38 mouse cellular contexts compared by ENCODE assay signal in genomic region chr1:191030182-191030581, GRCm38 (mm10). TPM values are rescaled to one million over a fixed set of nuclear protein-coding genes. Genes with fewer than 3 reads are reported as not detected.
A peak's percentile ranks its signal among the peaks of the same experiment; 100 is the strongest.
DNase-seq lines count a peak whose midpoint lies in the region; ATAC-seq and TF ChIP-seq lines count a peak whose summit lies in the region.
"Had no signal": no experiment of that assay in that cellular context is flagged by ENCODE, and none has a peak within 500 bp of the region (broad histone marks: within the 10 kb centered on the region; RNA-seq: fewer than 3 reads in every experiment).

No protein-coding gene starts in this region.

- WGBS in kidney, embryonic 15.5 days, result 60% methylated on average over 10 of the region's 10 CpGs
- WGBS in kidney, embryonic 14.5 days, result 62% methylated on average over 10 of the region's 10 CpGs
- 56% methylated on average over 10 of the region's 10 CpGs for WGBS in small intestine, adult 2 months
- WGBS in forebrain, postnatal 0 days, result 55% methylated on average over 10 of the region's 10 CpGs

- no peak for ATAC-seq in kidney, embryonic 15.5 days (replicated peaks; ENCODE audit: low FRiP score)
- ATAC-seq in kidney, embryonic 14.5 days (ENCODE audit: low FRiP score, low TSS enrichment), result no peak
- ATAC-seq in forebrain, postnatal 0 days, result no peak
- ATAC-seq: forebrain, embryonic 16.5 days; hindbrain, postnatal 0 days had no signal

- peak; percentile 42 for DNase-seq in heart, adult 11 months
- DNase-seq in heart, postnatal 14 days, result no peak
- DNase-seq in R1 (ENCODE audit: low read depth, low spot score) (peak; percentile 46), liver (no peak)
- DNase-seq in forebrain, postnatal 0 days, result no peak
- DNase-seq: adrenal gland, postnatal 10 days; cerebellum, adult 11 months; cerebellum, postnatal 10 days; layer of hippocampus, adult 9-11 months; lung, adult 2 months; lung, postnatal 14 days; right cerebral cortex, adult 18-20 months; thymus, adult 18-20 months; thymus, postnatal 25 days had no signal

- no peaks in the 10 kb centered on the region for H3K9me3 ChIP-seq in kidney, embryonic 15.5 days (replicated peaks)
- no peaks in the 10 kb centered on the region for H3K9me3 ChIP-seq in kidney, embryonic 14.5 days (ENCODE audit: control insufficient read depth, low read length)
- no peaks in the 10 kb centered on the region for H3K9me3 ChIP-seq in forebrain, postnatal 0 days (ENCODE audit: low read length)
- H3K9me3 ChIP-seq: embryonic facial prominence, embryonic 13.5 days; forebrain, embryonic 10.5 days; limb, embryonic 10.5 days; limb, embryonic 15.5 days; midbrain, embryonic 10.5 days; neural tube, embryonic 12.5 days had no signal

- 0 out of 2 replicates have a peak overlapping the region, but pooled peaks have one; percentile 54 for H3K27ac ChIP-seq in kidney, embryonic 15.5 days
- no peak overlapping the region for H3K27ac ChIP-seq in kidney, embryonic 14.5 days (ENCODE audit: low read depth, low read length)
- peak overlapping the region; percentile 78 for H3K27ac ChIP-seq in small intestine, adult 2 months (ENCODE audit: insufficient read depth, low read depth, low read length)
- H3K27ac ChIP-seq in forebrain, postnatal 0 days (ENCODE audit: low read depth, low read length), result no peak overlapping the region
- H3K27ac ChIP-seq: embryonic facial prominence, embryonic 13.5 days; forebrain, embryonic 10.5 days; hindbrain, postnatal 0 days; limb, embryonic 10.5 days; limb, embryonic 15.5 days; liver, embryonic 14.5 days; midbrain, embryonic 10.5 days; neural tube, embryonic 12.5 days; stomach, postnatal 0 days had no signal

- H3K27me3 ChIP-seq in kidney, embryonic 15.5 days, result no peaks in the 10 kb centered on the region
- 0 out of 2 replicates have a peak, but pooled peaks cover 3% of the 10 kb centered on the region for H3K27me3 ChIP-seq in kidney, embryonic 14.5 days (ENCODE audit: control insufficient read depth, insufficient read depth, low read length)
- H3K27me3 ChIP-seq in small intestine, adult 2 months (ENCODE audit: control insufficient read depth, insufficient read depth, low read length), result no peaks in the 10 kb centered on the region
- H3K27me3 ChIP-seq in forebrain, postnatal 0 days (ENCODE audit: insufficient read depth, low read length), result no peaks in the 10 kb centered on the region
- H3K27me3 ChIP-seq: embryonic facial prominence, embryonic 13.5 days; limb, embryonic 15.5 days; neural tube, embryonic 12.5 days had no signal

- no peak overlapping the region for H3K4me3 ChIP-seq in kidney, embryonic 15.5 days (replicated peaks)
- no peak overlapping the region for H3K4me3 ChIP-seq in kidney, embryonic 14.5 days (ENCODE audit: low read length)
- H3K4me3 ChIP-seq in small intestine, adult 2 months (ENCODE audit: low read depth, low read length), result no peak overlapping the region
- no peak overlapping the region for H3K4me3 ChIP-seq in forebrain, postnatal 0 days (ENCODE audit: low read depth, low read length)
- H3K4me3 ChIP-seq: embryonic facial prominence, embryonic 13.5 days; forebrain, embryonic 10.5 days; limb, embryonic 10.5 days; limb, embryonic 15.5 days; midbrain, embryonic 10.5 days; myocyte; neural tube, embryonic 12.5 days had no signal

- H3K4me2 ChIP-seq in kidney, embryonic 15.5 days, result 0 out of 2 replicates have a peak overlapping the region, but pooled peaks have one; percentile 3
- H3K4me2 ChIP-seq in kidney, embryonic 14.5 days (replicated peaks; ENCODE audit: low read depth, low read length), result no peak overlapping the region
- H3K4me2 ChIP-seq in forebrain, postnatal 0 days (ENCODE audit: low read depth), result no peak overlapping the region
- H3K4me2 ChIP-seq: embryonic facial prominence, embryonic 13.5 days; limb, embryonic 15.5 days; neural tube, embryonic 12.5 days had no signal

- no peak for TF ChIP-seq CTCF in small intestine, adult 2 months (IDR thresholded peaks at IDR 0.05; ENCODE audit: extremely low read depth, insufficient read length, insufficient replicate concordance, low read depth, low read length)
- TF ChIP-seq CTCF in forebrain, postnatal 0 days (IDR thresholded peaks at IDR 0.05; ENCODE audit: low read depth), result no peak

- H3K36me3 ChIP-seq in kidney, embryonic 15.5 days, result no peaks in the 10 kb centered on the region
- no peaks in the 10 kb centered on the region for H3K36me3 ChIP-seq in kidney, embryonic 14.5 days (ENCODE audit: control insufficient read depth, insufficient read depth, low read length)
- no peaks in the 10 kb centered on the region for H3K36me3 ChIP-seq in small intestine, adult 2 months (ENCODE audit: control insufficient read depth, insufficient read depth, low read length)
- no peaks in the 10 kb centered on the region for H3K36me3 ChIP-seq in forebrain, postnatal 0 days (ENCODE audit: insufficient read depth)
- H3K36me3 ChIP-seq: embryonic facial prominence, embryonic 13.5 days; forebrain, embryonic 10.5 days; limb, embryonic 10.5 days; limb, embryonic 15.5 days; midbrain, embryonic 10.5 days; neural tube, embryonic 12.5 days had no signal

- no peak overlapping the region for H3K9ac ChIP-seq in kidney, embryonic 15.5 days
- H3K9ac ChIP-seq in kidney, embryonic 14.5 days (ENCODE audit: low read depth, low read length), result no peak overlapping the region
- no peak overlapping the region for H3K9ac ChIP-seq in forebrain, postnatal 0 days
- H3K9ac ChIP-seq: embryonic facial prominence, embryonic 13.5 days; limb, embryonic 15.5 days; liver, embryonic 14.5 days; neural tube, embryonic 12.5 days had no signal

- H3K4me1 ChIP-seq in kidney, embryonic 15.5 days, result peaks cover 11% of the 10 kb centered on the region
- peaks cover 9% of the 10 kb centered on the region; the same call in 1 of the 2 replicates for H3K4me1 ChIP-seq in kidney, embryonic 14.5 days (ENCODE audit: control insufficient read depth, insufficient read depth, low read length)
- H3K4me1 ChIP-seq in small intestine, adult 2 months (ENCODE audit: control insufficient read depth, insufficient read depth, insufficient read length, low read length), result peaks cover 11% of the 10 kb centered on the region; the same call in 1 of the 2 replicates
- H3K4me1 ChIP-seq in forebrain, postnatal 0 days (ENCODE audit: insufficient read depth), result no peaks in the 10 kb centered on the region

- intact Hi-C loops in heart, postnatal 14 days (cut with DNase I), result no loop called here

- TF ChIP-seq POLR2A in small intestine, adult 2 months (IDR thresholded peaks at IDR 0.05; ENCODE audit: low read depth, low read length), result no peak

RNA-seq across cellular contexts. Expression of gene Flvcr1, which starts 4.2 kb away (rescaled TPM):
- total RNA-seq in heart, postnatal 14 days (2021), result 1 to 10 TPM; 6.4 to 7.0 TPM
- polyA plus RNA-seq in kidney, embryonic 15.5 days (2015; fragmentation: Nextera tagmentation; extraction: Ambion mirVana), result 6.7 and 7.1 TPM in 2 replicates
- polyA plus RNA-seq in kidney, embryonic 14.5 days (2014; fragmentation: Nextera tagmentation; extraction: Ambion mirVana), result 6.8 and 8.5 TPM in 2 replicates
- polyA plus RNA-seq in small intestine, adult 2 months (2012; rRNA removed), result 37.3 and 86.3 TPM in 2 replicates
- 28.8 and 33.9 TPM in 2 replicates for total RNA-seq in forebrain, postnatal 0 days (2014; rRNA removed)
- 5.1 and 7.6 TPM in 2 replicates for polyA plus RNA-seq in forebrain, postnatal 0 days (2015; fragmentation: Nextera tagmentation; extraction: Ambion mirVana)

RNA-seq across cellular contexts. Expression of gene Spata45, which starts 6.3 kb away (rescaled TPM):
- total RNA-seq in heart, postnatal 14 days (2021), result not detected
- polyA plus RNA-seq in kidney, embryonic 15.5 days (2015; fragmentation: Nextera tagmentation; extraction: Ambion mirVana), result not detected in 2 replicates
- not detected in 2 replicates for polyA plus RNA-seq in kidney, embryonic 14.5 days (2014; fragmentation: Nextera tagmentation; extraction: Ambion mirVana)
- polyA plus RNA-seq in small intestine, adult 2 months (2012; rRNA removed), result not detected in 2 replicates
- total RNA-seq in forebrain, postnatal 0 days (2014; rRNA removed), result not detected in 2 replicates
- not detected in 2 replicates for polyA plus RNA-seq in forebrain, postnatal 0 days (2015; fragmentation: Nextera tagmentation; extraction: Ambion mirVana)
- total RNA-seq: adrenal gland, postnatal 10 days; common myeloid progenitor, adult 5-6 weeks; gastrocnemius, adult 8-10 months; gastrocnemius, postnatal 4 days; heart, postnatal 25 days; hindbrain, postnatal 0 days; left cerebral cortex, postnatal 10 days; megakaryocyte progenitor cell, adult 5-6 weeks; midbrain, postnatal 0 days had no signal
- polyA plus RNA-seq: embryonic facial prominence, embryonic 13.5 days; forebrain, embryonic 10.5 days; forebrain, embryonic 16.5 days; heart, embryonic 14.5 days; hindbrain, embryonic 11.5 days; hindbrain, postnatal 0 days; limb, embryonic 10.5 days; limb, embryonic 15.5 days; liver, embryonic 14.5 days; lung, adult 2 months; midbrain, embryonic 10.5 days; midbrain, postnatal 0 days; myocyte; spleen, adult 2 months; stomach, postnatal 0 days had no signal

RNA-seq across cellular contexts. Expression of gene Tatdn3, which starts 32.5 kb away (rescaled TPM):
- 10 to 100 TPM; 14.4 to 20.7 TPM for total RNA-seq in heart, postnatal 14 days (2021)
- 12.8 and 13.8 TPM in 2 replicates for polyA plus RNA-seq in kidney, embryonic 15.5 days (2015; fragmentation: Nextera tagmentation; extraction: Ambion mirVana)
- 12.6 and 13.2 TPM in 2 replicates for polyA plus RNA-seq in kidney, embryonic 14.5 days (2014; fragmentation: Nextera tagmentation; extraction: Ambion mirVana)
- polyA plus RNA-seq in small intestine, adult 2 months (2012; rRNA removed), result 0.65 and 2.0 TPM in 2 replicates
- total RNA-seq in forebrain, postnatal 0 days (2014; rRNA removed), result 23.0 and 24.8 TPM in 2 replicates
- 11.9 and 13.2 TPM in 2 replicates for polyA plus RNA-seq in forebrain, postnatal 0 days (2015; fragmentation: Nextera tagmentation; extraction: Ambion mirVana)

RNA-seq across cellular contexts. Expression of gene Nsl1, which starts 32.6 kb away (rescaled TPM):
- 1 to 10 TPM in 1 of 2 experiments, under 1 TPM in 1; 0.65 to 1.4 TPM for total RNA-seq in heart, postnatal 14 days (2021)
- 22.1 and 23.1 TPM in 2 replicates for polyA plus RNA-seq in kidney, embryonic 15.5 days (2015; fragmentation: Nextera tagmentation; extraction: Ambion mirVana)
- polyA plus RNA-seq in kidney, embryonic 14.5 days (2014; fragmentation: Nextera tagmentation; extraction: Ambion mirVana), result 10.4 and 23.3 TPM in 2 replicates
- 1.4 and 1.6 TPM in 2 replicates for polyA plus RNA-seq in small intestine, adult 2 months (2012; rRNA removed)
- 2.1 and 4.7 TPM in 2 replicates for total RNA-seq in forebrain, postnatal 0 days (2014; rRNA removed)
- polyA plus RNA-seq in forebrain, postnatal 0 days (2015; fragmentation: Nextera tagmentation; extraction: Ambion mirVana), result 1.2 and 2.5 TPM in 2 replicates

RNA-seq across cellular contexts. Expression of gene Vash2, which starts 51.1 kb away (rescaled TPM):
- 1 to 10 TPM; 1.4 to 1.7 TPM for total RNA-seq in heart, postnatal 14 days (2021)
- 30.2 and 30.8 TPM in 2 replicates for polyA plus RNA-seq in kidney, embryonic 15.5 days (2015; fragmentation: Nextera tagmentation; extraction: Ambion mirVana)
- 20.3 and 41.4 TPM in 2 replicates for polyA plus RNA-seq in kidney, embryonic 14.5 days (2014; fragmentation: Nextera tagmentation; extraction: Ambion mirVana)
- 0.76 and 0.79 TPM in 2 replicates for polyA plus RNA-seq in small intestine, adult 2 months (2012; rRNA removed)
- 46.4 and 47.5 TPM in 2 replicates for total RNA-seq in forebrain, postnatal 0 days (2014; rRNA removed)
- 60.9 and 63.7 TPM in 2 replicates for polyA plus RNA-seq in forebrain, postnatal 0 days (2015; fragmentation: Nextera tagmentation; extraction: Ambion mirVana)

Comparison
In these comparisons a context has a peak if more than half of its experiments do, and no peak if none do; other contexts are left out.
1. DNase-seq: peak in heart, adult 11 months (single experiment) and R1 (single experiment); none in heart, postnatal 14 days (0 of 2), forebrain, postnatal 0 days (single experiment) and liver (single experiment).
2. H3K27ac ChIP-seq: peak in kidney, embryonic 15.5 days (single experiment) and small intestine, adult 2 months (single experiment); none in kidney, embryonic 14.5 days (single experiment) and forebrain, postnatal 0 days (single experiment).